Comparison of ENCODE assay signal across 10 mouse cellular contexts in the genomic region with DNA sequence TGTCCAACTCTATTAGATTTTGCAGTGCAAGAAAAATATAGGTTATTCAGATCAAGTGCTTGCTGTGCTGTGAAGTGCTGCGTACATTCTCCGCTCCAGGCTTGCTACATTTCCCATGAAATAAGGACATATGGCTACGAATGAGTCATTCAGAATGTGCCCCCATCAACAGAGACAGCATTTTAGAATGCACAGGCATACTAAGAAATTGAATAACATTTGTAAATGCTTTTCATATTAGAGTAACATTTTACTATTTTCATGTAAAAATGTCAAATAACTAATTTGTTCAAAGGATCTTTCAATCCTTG.
"Had no signal": no experiment of that assay in that cellular context is flagged by ENCODE, and none has a peak within 500 bp of the region (broad histone marks: within the 10 kb centered on the region; RNA-seq: fewer than 3 reads in every experiment).

No protein-coding gene starts in this region.

- DNase-seq: gastrocnemius, adult 2 months; gastrocnemius, postnatal 10 days; gastrocnemius, postnatal 25 days; heart, adult 18-20 months; heart, postnatal 10 days; heart, postnatal 4 days; kidney, adult 18-20 months; kidney, postnatal 10 days; kidney, postnatal 25 days; kidney, postnatal 4 days had no signal
